Mouse (Mus musculus) myocyte (in vitro differentiated cells): ENCODE measurements around the gene Pdzd8.

Experiments
- E2F4 ChIP-seq: IDR thresholded peaks from one replicate; pipeline ENCODE4 v1.6.1; 2011; ENCODE audit warnings: mild to moderate bottlenecking, control low read depth, moderate library complexity; ENCODE audit not compliant: insufficient read depth
- MAX ChIP-seq: IDR thresholded peaks from one replicate; pipeline ENCODE4 v1.6.1; 2011; ENCODE audit warnings: low read depth, mild to moderate bottlenecking, control low read depth
- MYOD1 ChIP-seq, 3 experiments: IDR thresholded peaks; one replicate each; pipeline ENCODE4 v1.6.1; 2011; ENCODE audit warnings: control low read depth in 2 of 3, low read depth in 2 of 3, mild to moderate bottlenecking in 2 of 3, moderate library complexity in 1 of 3; ENCODE audit not compliant: insufficient read length in 2 of 3, control insufficient read depth in 1 of 3
- MYOG ChIP-seq, 3 experiments: IDR thresholded peaks; one replicate each; pipeline ENCODE4 v1.6.1; 2011; ENCODE audit warnings: control low read depth in 2 of 3, low read depth in 2 of 3, mild to moderate bottlenecking in 2 of 3; ENCODE audit not compliant: insufficient read length in 2 of 3, control insufficient read depth in 1 of 3, insufficient read depth in 1 of 3
- POLR2A ChIP-seq: IDR thresholded peaks from one replicate; pipeline ENCODE4 v1.6.1; 2011; ENCODE audit warnings: low read depth, mild to moderate bottlenecking, control low read depth, moderate library complexity; ENCODE audit not compliant: insufficient read length
- POLR2AphosphoS2 ChIP-seq: IDR thresholded peaks from one replicate; pipeline ENCODE4 v1.6.1; 2011; ENCODE audit warnings: low read depth, control low read depth; ENCODE audit not compliant: insufficient read length
- USF1 ChIP-seq: IDR thresholded peaks from one replicate; pipeline ENCODE4 v1.6.1; 2011; ENCODE audit warnings: low read depth, mild to moderate bottlenecking, control low read depth, moderate library complexity

- TF ChIP-seq USF1: no peak
- no peak for TF ChIP-seq POLR2A
- no peak for TF ChIP-seq POLR2AphosphoS2
- TF ChIP-seq MAX: no peak
- no peak for TF ChIP-seq MYOG (IDR thresholded peaks at IDR 0.05; ENCODE audit: control insufficient read depth in 1 of 3, insufficient read depth in 1 of 3, insufficient read length in 2 of 3, low read depth in 2 of 3)
- TF ChIP-seq MYOD1 (IDR thresholded peaks at IDR 0.05; ENCODE audit: control insufficient read depth in 1 of 3, insufficient read length in 2 of 3, low read depth in 2 of 3): no peak
- TF ChIP-seq E2F4: no peak
Measured at GRCm38 (mm10) chr19:59252651-59253050, 92.9 kb downstream of the Pdzd8 start.
